14 mouse cellular contexts compared by ENCODE assay signal in the genomic region with DNA sequence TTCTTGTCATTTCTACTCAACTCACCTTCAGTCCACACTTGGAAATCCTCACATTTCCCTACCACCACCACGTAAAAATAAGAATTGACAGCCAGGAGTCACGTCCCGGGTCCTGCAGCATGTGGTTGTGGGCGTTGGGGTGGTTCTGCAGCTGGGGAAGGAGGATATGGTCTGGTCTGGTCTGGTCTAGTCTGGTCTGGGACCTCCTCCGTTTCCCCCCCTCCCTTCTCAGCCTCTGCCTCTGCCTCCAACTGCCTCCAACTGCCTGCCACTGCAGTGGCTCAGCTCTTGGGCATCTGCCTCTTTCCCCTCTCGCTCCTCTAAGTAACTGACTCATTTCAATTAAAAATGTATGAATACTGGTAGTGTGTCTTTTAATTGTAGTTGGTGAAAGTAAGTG. TPM values are rescaled to one million over a fixed set of nuclear protein-coding genes. Genes with fewer than 3 reads are reported as not detected.
"Had no signal": no experiment of that assay in that cellular context is flagged by ENCODE, and none has a peak within 500 bp of the region (broad histone marks: within the 10 kb centered on the region; RNA-seq: fewer than 3 reads in every experiment).

No protein-coding gene starts in this region.

RNA-seq across cellular contexts. Expression of gene Gm1527, which starts 4.5 kb away (rescaled TPM):
- total RNA-seq: neutrophil, adult 5-6 weeks had no signal
- polyA plus RNA-seq: neural tube, embryonic 12.5 days; neural tube, embryonic 13.5 days; neural tube, embryonic 14.5 days; neural tube, embryonic 15.5 days; small intestine, adult 2 months; spleen, adult 2 months; stomach, embryonic 14.5 days; stomach, embryonic 15.5 days; stomach, embryonic 16.5 days; stomach, postnatal 0 days; thymus, adult 2 months; thymus, postnatal 0 days; urinary bladder, adult 2 months had no signal
